In the genomic region with DNA sequence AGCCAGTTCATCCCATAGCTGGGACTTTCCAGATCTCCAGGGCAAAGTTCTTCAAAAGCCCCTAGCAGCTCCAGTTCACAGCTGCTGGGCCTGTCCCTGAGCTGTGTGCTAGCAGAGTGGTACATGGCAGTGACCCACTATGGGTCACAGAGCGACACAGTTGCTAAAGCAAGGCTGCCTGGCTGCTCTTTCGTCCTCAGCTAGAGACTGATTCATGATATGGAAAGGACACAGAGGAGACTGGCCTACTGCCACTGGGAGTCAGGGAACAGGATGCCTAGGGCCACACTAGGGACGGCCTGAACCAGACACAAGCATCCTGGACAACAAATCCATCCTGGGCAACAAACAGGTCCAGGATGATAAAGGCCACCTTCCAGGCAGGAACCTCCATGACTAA, we compare ENCODE assay signal across 14 mouse cellular contexts. TPM values are rescaled to one million over a fixed set of nuclear protein-coding genes. Genes with fewer than 3 reads are reported as not detected.
A peak's percentile ranks its signal among the peaks of the same experiment; 100 is the strongest.
DNase-seq lines count a peak whose midpoint lies in the region; ATAC-seq and TF ChIP-seq lines count a peak whose summit lies in the region.
"Had no signal": no experiment of that assay in that cellular context is flagged by ENCODE, and none has a peak within 500 bp of the region (broad histone marks: within the 10 kb centered on the region; RNA-seq: fewer than 3 reads in every experiment).

No protein-coding gene starts in this region.

- peak overlapping the region; percentile 37; the same call in 1 of the 2 replicates for H3K27ac ChIP-seq in cerebellum, adult 2 months (ENCODE audit: insufficient read depth, low read length)
- H3K27ac ChIP-seq in kidney, embryonic 15.5 days, result no peak overlapping the region
- H3K27ac ChIP-seq in hindbrain, embryonic 13.5 days, result 0 out of 2 replicates have a peak overlapping the region, but pooled peaks have one; percentile 20
- H3K27ac ChIP-seq: intestine, embryonic 15.5 days; left cerebral cortex, adult 2 months had no signal

- no peak for TF ChIP-seq POLR2A in cerebellum, adult 2 months (IDR thresholded peaks at IDR 0.05; ENCODE audit: borderline replicate concordance, insufficient read depth, low read length)

- peak in 1 of 2 experiments; percentile 47 for DNase-seq in cerebellum, adult 2 months
- DNase-seq in cerebellum, postnatal 36 days, result no peak
- peak; percentile 54 for DNase-seq in kidney, postnatal 14 days
- DNase-seq in brain, adult 2 months (ENCODE audit: low read depth, low spot score), result peak; percentile 43
- DNase-seq in right cerebral cortex, adult 18-20 months, result no peak
- DNase-seq in liver, result no peak
- DNase-seq: adrenal gland, postnatal 25 days; B cell, adult 2 months; gastrocnemius, postnatal 25 days; lung, adult 2 months had no signal

- no peak overlapping the region for H3K4me3 ChIP-seq in cerebellum, adult 2 months (replicated peaks; ENCODE audit: insufficient read depth, low read depth, low read length)
- H3K4me3 ChIP-seq in kidney, embryonic 15.5 days (replicated peaks), result no peak overlapping the region
- no peak overlapping the region for H3K4me3 ChIP-seq in hindbrain, embryonic 13.5 days
- H3K4me3 ChIP-seq: intestine, embryonic 15.5 days; left cerebral cortex, adult 2 months had no signal

- 12% methylated on average over 3 of the region's 3 CpGs for WGBS in cerebellum, adult 2 months
- 58% methylated on average over 3 of the region's 3 CpGs for WGBS in kidney, embryonic 15.5 days
- 79% methylated on average over 3 of the region's 3 CpGs for WGBS in hindbrain, embryonic 13.5 days

- ATAC-seq in kidney, embryonic 15.5 days (replicated peaks; ENCODE audit: low FRiP score), result no peak
- no peak for ATAC-seq in hindbrain, embryonic 13.5 days (ENCODE audit: low FRiP score)
- ATAC-seq: intestine, embryonic 15.5 days had no signal

- H3K4me1 ChIP-seq in cerebellum, adult 2 months (ENCODE audit: control insufficient read depth, insufficient read depth, low read length), result peaks cover 73% of the 10 kb centered on the region
- peaks cover 79% of the 10 kb centered on the region for H3K4me1 ChIP-seq in kidney, embryonic 15.5 days
- H3K4me1 ChIP-seq in hindbrain, embryonic 13.5 days (replicated peaks), result peaks cover 92% of the 10 kb centered on the region

- no peaks in the 10 kb centered on the region for H3K9me3 ChIP-seq in kidney, embryonic 15.5 days (replicated peaks)
- H3K9me3 ChIP-seq in hindbrain, embryonic 13.5 days, result no peaks in the 10 kb centered on the region
- H3K9me3 ChIP-seq: intestine, embryonic 15.5 days had no signal

- H3K9ac ChIP-seq in kidney, embryonic 15.5 days, result no peak overlapping the region
- H3K9ac ChIP-seq in hindbrain, embryonic 13.5 days, result peak overlapping the region; percentile 53; the same call in 1 of the 2 replicates

- peaks cover 24% of the 10 kb centered on the region for H3K36me3 ChIP-seq in kidney, embryonic 15.5 days
- H3K36me3 ChIP-seq in hindbrain, embryonic 13.5 days, result no peaks in the 10 kb centered on the region

- no peak for TF ChIP-seq CTCF in cerebellum, adult 2 months (IDR thresholded peaks at IDR 0.05; ENCODE audit: borderline replicate concordance, insufficient read depth, low read depth, low read length)

- no peak overlapping the region for H3K4me2 ChIP-seq in kidney, embryonic 15.5 days
- H3K4me2 ChIP-seq in hindbrain, embryonic 13.5 days, result no peak overlapping the region
- H3K4me2 ChIP-seq: intestine, embryonic 15.5 days had no signal

- H3K27me3 ChIP-seq in cerebellum, adult 2 months (ENCODE audit: control insufficient read depth, insufficient read depth, low read length), result no peaks in the 10 kb centered on the region
- H3K27me3 ChIP-seq in kidney, embryonic 15.5 days, result no peaks in the 10 kb centered on the region
- H3K27me3 ChIP-seq in hindbrain, embryonic 13.5 days, result no peaks in the 10 kb centered on the region
- H3K27me3 ChIP-seq: intestine, embryonic 15.5 days had no signal

RNA-seq across cellular contexts. Expression of gene Ncor2, which starts 53.8 kb away (rescaled TPM):
- polyA plus RNA-seq in cerebellum, adult 2 months (2012; rRNA removed), result 86.8 and 93.2 TPM in 2 replicates
- 27.5 and 28.8 TPM in 2 replicates for polyA plus RNA-seq in kidney, embryonic 15.5 days (2015; fragmentation: Nextera tagmentation; extraction: Ambion mirVana)
- 24.8 and 25.1 TPM in 2 replicates for polyA plus RNA-seq in hindbrain, embryonic 13.5 days (2015; fragmentation: Nextera tagmentation; extraction: Ambion mirVana)

Comparison
In these comparisons a context has a peak if more than half of its experiments do, and no peak if none do; other contexts are left out.
1. DNase-seq: peak in kidney, postnatal 14 days (single experiment) and brain, adult 2 months (single experiment); none in cerebellum, postnatal 36 days (0 of 2), right cerebral cortex, adult 18-20 months (single experiment) and liver (single experiment).